ENCODE assay signal across 10 mouse cellular contexts in genomic region chr4:87141590-87142365, GRCm38 (mm10).
A peak's percentile ranks its signal among the peaks of the same experiment; 100 is the strongest.
DNase-seq lines count a peak whose midpoint lies in the region; ATAC-seq and TF ChIP-seq lines count a peak whose summit lies in the region.
"Had no signal": no experiment of that assay in that cellular context is flagged by ENCODE, and none has a peak within 500 bp of the region (broad histone marks: within the 10 kb centered on the region; RNA-seq: fewer than 3 reads in every experiment).

No protein-coding gene starts in this region.

- H3K4me1 ChIP-seq in lung, postnatal 0 days (ENCODE audit: insufficient read depth, low read depth, low read length) = no peaks in the 10 kb centered on the region
- no peaks in the 10 kb centered on the region for H3K4me1 ChIP-seq in lung, adult 2 months (ENCODE audit: control insufficient read depth, insufficient read depth, low read length)
- H3K4me1 ChIP-seq: neural tube, embryonic 12.5 days had no signal

- no peaks in the 10 kb centered on the region for H3K27me3 ChIP-seq in lung, postnatal 0 days (replicated peaks; ENCODE audit: insufficient read depth, low read length)
- H3K27me3 ChIP-seq: neural tube, embryonic 12.5 days had no signal

- no peaks in the 10 kb centered on the region for H3K9me3 ChIP-seq in lung, postnatal 0 days (ENCODE audit: low read length)
- H3K9me3 ChIP-seq: neural tube, embryonic 12.5 days had no signal

- no peak overlapping the region for H3K27ac ChIP-seq in lung, postnatal 0 days (ENCODE audit: low read length)
- H3K27ac ChIP-seq: neural tube, embryonic 12.5 days had no signal

- no peak for TF ChIP-seq EP300 in lung, postnatal 0 days (IDR thresholded peaks at IDR 0.05)

- no peaks in the 10 kb centered on the region for H3K36me3 ChIP-seq in lung, postnatal 0 days (ENCODE audit: insufficient read depth, low read length)
- H3K36me3 ChIP-seq: neural tube, embryonic 12.5 days had no signal

- ATAC-seq in frontal cortex, adult (ENCODE audit: low TSS enrichment) = peak; percentile 20
- no peak for ATAC-seq in lung, postnatal 0 days
- ATAC-seq in activated CD4-positive, CD25-positive, alpha-beta regulatory T cell, adult 4 months = no peak

- 46% methylated on average over 12 of the region's 12 CpGs for WGBS in lung, postnatal 0 days
- WGBS in lung, adult 2 months = 49% methylated on average over 12 of the region's 12 CpGs

- H3K4me2 ChIP-seq in lung, postnatal 0 days (replicated peaks; ENCODE audit: low read depth, low read length) = no peak overlapping the region
- H3K4me2 ChIP-seq: neural tube, embryonic 12.5 days had no signal

- H3K4me3 ChIP-seq in lung, postnatal 0 days (ENCODE audit: low read depth, low read length) = no peak overlapping the region
- H3K4me3 ChIP-seq in lung, adult 2 months (replicated peaks; ENCODE audit: extremely low read depth, low read depth, low read length) = no peak overlapping the region
- H3K4me3 ChIP-seq: neural tube, embryonic 12.5 days had no signal

- TF ChIP-seq CTCF in lung, postnatal 0 days (IDR thresholded peaks at IDR 0.05) = no peak
- no peak for TF ChIP-seq CTCF in lung, adult 2 months (IDR thresholded peaks at IDR 0.05; ENCODE audit: insufficient read depth, low read length)

- no peak for DNase-seq in frontal cortex, postnatal 36 days (ENCODE audit: low spot score in 2 of 2)
- DNase-seq in lung, postnatal 0 days (ENCODE audit: low spot score) = peak; percentile 9
- no peak for DNase-seq in lung, adult 2 months
- peak; percentile 27 for DNase-seq in cerebellum, adult 9-10 months
- DNase-seq in layer of hippocampus, adult 9-11 months = peak; percentile 84
- no peak for DNase-seq in urinary bladder, adult 18-20 months (ENCODE audit: low spot score in 2 of 2)
- DNase-seq: lung, postnatal 14 days had no signal

- TF ChIP-seq POLR2A in lung, adult 2 months (IDR thresholded peaks at IDR 0.05; ENCODE audit: borderline replicate concordance, extremely low read depth, low read depth, low read length) = no peak

- no peak overlapping the region for H3K9ac ChIP-seq in lung, postnatal 0 days (replicated peaks; ENCODE audit: low read depth)
- H3K9ac ChIP-seq: neural tube, embryonic 12.5 days had no signal

Comparison
In these comparisons a context has a peak if more than half of its experiments do, and no peak if none do; other contexts are left out.
1. DNase-seq: peak in lung, postnatal 0 days (single experiment), cerebellum, adult 9-10 months (single experiment) and layer of hippocampus, adult 9-11 months (single experiment); none in frontal cortex, postnatal 36 days (0 of 2), lung, adult 2 months (single experiment) and urinary bladder, adult 18-20 months (0 of 2).